Mouse (Mus musculus) urinary bladder, adult 2 months (tissue): ENCODE measurements around the gene Grin2d. TPM values are rescaled to one million over a fixed set of nuclear protein-coding genes. Genes with fewer than 3 reads are reported as not detected.
A peak's percentile ranks its signal among the peaks of the same experiment; 100 is the strongest.

ENCODE experiments used
- DNase-seq: peaks from one replicate; pipeline ENCODE4 v3.0.0; 2022; ENCODE audit warnings: low spot score
- polyA plus RNA-seq: library from polyadenylated mRNA; depleted of rRNA; stranded (reverse); fragments of >200 nt; gene quantifications from 2 replicates; pipeline ENCODE4 v1.2.3, GENCODE M21; 2012

Grin2d gene
- polyA plus RNA-seq, 1 experiment: 1.6 TPM

GRCm38 (mm10) chr7:45856950-45857901 lies 21.0 kb downstream of the Grin2d start:
- no peak for DNase-seq

- no peak for DNase-seq
Measured at GRCm38 (mm10) chr7:45853089-45853488, 25.1 kb downstream of the Grin2d start.

DNA sequence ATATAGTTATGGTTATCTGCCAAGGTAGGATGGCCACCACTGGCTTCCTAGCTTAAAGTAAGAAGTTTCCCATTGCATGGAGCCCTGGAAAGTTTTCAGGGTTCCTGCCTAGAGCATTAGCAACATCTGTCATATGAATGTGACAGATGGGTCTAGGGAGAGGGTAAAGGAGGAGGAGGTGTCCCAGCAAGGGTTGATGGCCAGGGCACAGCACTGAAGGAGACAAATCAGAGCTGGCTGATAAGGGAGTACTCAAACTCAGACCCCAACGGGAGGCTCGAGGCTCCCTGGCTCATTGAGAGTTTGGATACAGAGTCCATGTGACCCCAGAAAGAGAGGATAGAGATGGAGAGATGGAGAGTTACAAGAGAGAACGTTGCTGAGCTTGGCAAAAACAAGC lies 27.5 kb downstream of the Grin2d start:
- no peak for DNase-seq

DNA sequence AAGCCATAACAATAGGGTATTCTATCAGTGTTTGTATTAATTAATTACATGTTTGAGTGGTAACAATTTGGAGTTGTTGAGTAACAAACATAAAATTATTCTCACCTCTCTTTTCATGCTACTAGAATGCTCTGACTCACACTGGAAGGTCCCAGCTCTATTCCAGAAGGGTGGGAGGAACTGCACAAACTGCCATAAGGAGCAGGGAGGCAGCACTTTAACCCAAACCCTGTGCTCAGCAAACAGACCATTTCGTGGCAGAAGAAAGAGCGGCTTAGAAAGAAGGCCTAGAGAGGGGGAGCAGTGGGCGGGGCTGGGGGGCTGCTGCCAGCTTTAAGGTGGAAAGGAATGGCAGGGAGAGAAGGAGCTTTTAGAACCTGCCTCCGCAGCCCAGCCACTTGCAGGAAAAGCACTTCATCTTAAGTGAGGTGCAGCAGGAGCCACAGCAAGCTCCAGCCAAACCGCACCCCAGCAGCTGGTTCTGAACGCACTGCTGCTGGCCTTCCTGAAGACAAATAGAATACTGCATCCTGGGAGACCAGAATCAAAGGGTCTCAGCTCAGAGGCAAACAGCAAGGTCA lies 29.6 kb downstream of the Grin2d start:
- no peak for DNase-seq

DNA sequence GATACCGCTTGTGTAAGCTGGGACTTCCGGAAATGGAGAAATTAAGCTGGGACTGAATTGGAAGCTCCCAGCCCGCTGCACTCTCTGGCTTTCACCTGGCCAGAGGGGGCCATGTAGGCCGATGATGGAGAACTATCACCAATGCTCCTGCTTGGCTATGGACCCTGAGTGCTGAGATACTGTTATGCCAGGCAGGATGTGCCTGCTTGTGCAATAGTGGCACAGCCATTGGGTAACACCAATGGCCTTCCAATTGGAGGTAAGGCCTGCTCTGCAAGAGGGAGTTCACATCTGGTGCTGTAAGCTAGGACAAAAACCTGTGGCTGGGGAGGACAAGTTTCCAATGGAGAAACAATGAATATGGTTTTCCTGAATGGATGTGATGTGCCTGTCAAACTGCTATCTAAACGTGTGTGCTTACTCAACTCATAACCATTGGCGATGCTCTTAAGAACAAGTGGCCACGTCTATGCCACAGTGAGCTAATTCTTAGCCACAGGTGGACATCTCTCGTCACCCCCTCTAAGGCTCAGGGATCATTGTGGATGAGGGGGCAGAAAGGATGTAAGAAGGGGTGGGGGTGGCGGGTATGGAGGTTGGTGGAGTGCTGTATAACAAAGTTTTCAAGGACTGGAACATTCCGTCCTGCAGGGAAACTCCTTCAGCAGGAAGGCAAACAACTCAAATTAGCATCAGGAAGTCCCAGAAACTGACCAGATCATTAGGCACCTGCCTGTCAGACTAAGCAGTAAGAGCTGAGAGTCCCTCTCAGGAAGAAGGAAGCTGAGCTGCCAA lies 35.0 kb downstream of the Grin2d start:
- DNase-seq: no peak

- no peak for DNase-seq
Measured at GRCm38 (mm10) chr7:45833924-45834323, 44.3 kb downstream of the Grin2d start.

DNA sequence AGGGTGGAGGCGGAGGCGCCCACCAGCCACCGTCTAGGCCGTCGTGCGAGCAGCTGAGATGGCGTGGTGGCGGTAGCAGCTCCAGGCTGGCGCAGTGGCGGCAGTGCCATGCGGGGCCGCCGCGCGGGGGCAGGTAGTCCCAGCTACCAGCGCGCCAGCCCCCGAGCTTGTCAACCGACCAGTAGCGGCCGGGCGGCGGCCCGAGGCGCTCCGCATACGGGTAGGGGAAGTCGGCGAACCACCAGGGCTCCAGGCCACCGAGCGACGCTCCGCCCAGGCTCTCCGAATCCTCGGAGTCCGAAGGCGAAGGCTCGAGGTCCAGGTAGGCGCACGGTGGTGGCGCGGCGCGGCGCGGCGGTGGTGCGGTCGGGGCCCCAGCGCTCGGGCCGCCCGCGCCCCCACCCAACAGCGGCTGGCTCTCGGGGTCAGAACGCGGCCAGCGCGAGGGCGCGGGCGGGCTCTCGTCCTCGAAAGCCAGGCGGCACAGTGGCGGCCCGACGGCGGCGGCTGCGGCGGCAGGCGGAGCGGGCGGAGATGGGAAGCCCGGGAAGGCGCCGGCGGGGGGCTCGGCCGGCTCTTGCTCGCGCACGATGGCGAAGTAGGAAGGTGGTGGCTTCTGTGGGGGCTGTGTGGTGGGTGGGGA lies 44.9 kb downstream of the Grin2d start:
- no peak for DNase-seq

DNA sequence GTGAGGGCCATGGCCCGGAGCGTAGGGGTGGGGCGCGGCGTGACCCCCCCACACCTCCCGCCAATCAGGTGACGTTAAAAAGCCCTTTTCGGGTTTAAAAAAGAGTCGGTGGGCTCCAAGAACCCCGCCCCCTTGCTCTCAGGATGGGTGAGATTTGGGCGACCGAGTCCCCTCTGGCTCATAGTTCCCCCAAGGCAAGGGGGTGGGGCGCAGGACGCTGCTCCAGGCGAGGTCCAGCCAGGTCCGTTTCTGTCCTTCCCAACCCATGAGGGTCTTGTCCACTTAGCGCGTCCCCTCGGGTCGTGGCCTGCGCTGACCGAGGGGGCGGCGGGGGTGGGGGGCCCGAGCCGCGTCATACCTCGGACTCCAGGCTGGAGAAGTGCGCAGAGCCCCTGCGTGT lies 45.8 kb downstream of the Grin2d start:
- no peak for DNase-seq

GRCm38 (mm10) chr7:45831128-45831525 lies 47.1 kb downstream of the Grin2d start:
- no peak for DNase-seq

DNA sequence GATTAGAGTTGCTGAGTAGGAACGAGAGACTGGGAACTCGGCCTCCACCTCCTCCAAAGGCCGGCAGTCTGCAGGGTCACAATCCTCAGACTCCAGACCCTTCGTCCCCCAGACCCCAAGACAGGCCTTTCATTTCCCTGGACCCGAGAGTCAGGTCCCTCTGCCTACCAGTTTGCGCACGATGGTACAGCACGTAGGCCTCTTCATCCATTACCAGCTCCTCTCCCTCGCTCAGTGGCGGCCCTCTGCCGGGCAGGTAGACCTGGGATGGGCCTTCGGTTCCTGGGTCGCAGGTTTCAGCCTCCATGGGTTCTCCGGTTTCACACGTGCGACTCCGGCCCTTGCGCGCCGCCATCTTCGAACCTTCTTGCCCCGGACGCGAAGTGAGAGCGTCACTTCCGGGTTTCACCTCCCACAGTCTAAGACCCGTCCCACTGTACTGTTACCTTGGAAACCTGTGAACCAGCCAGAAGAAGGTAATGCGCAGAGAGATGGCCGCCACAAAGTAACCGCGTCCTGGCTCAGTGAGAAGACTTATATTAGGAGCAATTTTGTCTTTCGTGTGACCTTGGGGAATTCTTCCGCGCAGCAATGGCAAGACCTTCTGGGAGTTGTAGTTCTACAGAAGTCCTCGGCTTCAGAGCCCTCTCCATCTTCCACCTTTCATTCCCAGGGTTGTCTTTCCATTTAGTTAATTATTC lies 47.6 kb downstream of the Grin2d start, which contains the start of gene Grwd1:
TSS of gene Grwd1 (minus strand) at position 518 of the 701 bp plus-strand sequence.
- peak; percentile 67 for DNase-seq

DNA sequence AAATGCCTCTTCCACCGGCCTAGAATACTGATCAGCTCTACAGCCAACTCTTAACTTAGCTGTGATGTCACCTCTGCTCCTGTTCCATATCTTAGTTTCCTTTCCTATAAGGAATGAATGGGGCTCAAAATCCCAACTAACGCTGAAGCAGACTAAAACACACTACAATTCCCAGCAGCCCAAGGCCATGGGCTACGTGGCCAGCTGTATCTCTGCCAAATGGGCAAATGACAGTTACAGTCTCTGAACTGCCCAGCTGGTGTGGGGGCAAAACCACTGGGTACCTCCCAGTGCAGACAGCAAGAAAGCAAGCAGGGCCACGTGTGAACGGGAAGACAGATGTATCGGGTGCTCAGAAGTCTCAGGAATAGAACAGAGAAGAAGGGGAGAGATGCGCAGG lies 51.5 kb downstream of the Grin2d start:
- DNase-seq: no peak

GRCm38 (mm10) chr7:45824598-45824997 lies 53.6 kb downstream of the Grin2d start, which contains the start of gene Kcnj14:
Gene Kcnj14, minus strand, starts transcription at chr7:45824782.
- DNase-seq: no peak

GRCm38 (mm10) chr7:45820913-45821312 lies 57.3 kb downstream of the Grin2d start:
- no peak for DNase-seq

DNA sequence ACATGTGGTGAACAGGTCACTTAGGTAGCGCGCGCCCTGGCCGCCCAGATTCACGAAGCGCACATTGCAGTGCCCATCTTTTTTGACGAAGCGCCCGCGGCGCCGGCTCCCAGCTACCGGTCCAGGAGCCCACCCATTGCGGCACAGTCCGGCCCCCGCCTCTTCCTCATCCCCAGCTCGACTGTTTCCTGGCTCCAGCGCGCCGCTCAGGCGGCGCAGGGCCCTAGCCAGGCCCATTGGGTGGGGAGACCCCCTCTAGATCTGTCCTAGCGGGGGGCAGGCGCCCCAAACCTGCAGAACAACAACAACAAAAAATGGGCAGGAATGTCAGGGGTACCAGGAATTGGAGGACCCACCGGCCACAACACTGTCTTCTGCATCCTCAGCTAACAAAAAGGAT lies 58.3 kb downstream of the Grin2d start:
- DNase-seq: no peak

DNA sequence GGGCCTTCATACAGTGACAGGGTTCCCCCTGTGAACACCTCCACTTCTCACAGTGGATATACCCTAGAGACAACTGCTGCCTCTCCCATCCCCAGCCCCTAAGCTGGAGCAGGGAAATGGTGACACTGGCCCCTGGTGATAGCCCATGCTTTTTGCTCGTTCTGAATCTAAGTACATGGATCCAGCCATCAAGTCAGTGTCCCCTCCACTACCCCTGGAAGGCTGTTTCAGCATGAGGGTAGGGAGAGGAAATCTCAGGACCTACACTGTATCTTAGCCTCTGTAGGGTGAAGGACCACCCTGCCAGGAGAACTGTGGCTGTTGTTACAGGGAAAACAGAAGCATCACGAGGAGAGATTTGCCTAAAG lies 62.2 kb downstream of the Grin2d start:
- DNase-seq: no peak

DNA sequence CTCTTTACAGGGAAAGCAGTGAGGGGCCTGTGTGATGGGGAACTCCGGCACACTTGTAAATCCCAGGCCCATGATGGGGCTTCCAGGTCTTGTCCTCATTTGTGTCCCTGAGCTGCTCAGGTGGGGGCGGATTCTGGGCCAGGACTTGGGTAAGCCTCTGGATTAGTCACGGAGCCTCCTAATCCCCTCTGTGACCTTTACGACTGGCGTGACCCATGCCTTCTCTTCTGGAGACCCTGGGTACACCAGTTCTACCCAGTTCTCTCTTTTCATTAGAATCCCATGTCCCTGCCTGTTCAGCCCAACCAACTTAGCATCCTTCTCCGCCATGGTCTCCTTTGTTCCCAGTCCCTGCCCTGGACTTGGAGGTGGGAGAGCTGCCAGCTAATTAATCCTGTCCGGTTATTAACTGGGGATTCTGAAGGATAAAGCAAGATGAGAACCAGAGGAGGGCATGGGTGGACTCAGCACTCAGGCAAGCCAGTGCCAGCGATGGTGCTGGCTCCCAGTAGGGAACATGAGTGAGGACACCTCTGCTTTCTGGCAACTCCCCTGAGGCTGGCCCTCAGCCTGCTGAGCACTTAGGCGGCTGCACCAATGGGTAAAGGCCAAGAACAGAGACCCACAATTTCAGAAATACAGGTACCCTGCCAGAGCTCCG lies 62.7 kb downstream of the Grin2d start:
- no peak for DNase-seq

GRCm38 (mm10) chr7:45814841-45815240 lies 63.3 kb downstream of the Grin2d start:
- DNase-seq: no peak

DNA sequence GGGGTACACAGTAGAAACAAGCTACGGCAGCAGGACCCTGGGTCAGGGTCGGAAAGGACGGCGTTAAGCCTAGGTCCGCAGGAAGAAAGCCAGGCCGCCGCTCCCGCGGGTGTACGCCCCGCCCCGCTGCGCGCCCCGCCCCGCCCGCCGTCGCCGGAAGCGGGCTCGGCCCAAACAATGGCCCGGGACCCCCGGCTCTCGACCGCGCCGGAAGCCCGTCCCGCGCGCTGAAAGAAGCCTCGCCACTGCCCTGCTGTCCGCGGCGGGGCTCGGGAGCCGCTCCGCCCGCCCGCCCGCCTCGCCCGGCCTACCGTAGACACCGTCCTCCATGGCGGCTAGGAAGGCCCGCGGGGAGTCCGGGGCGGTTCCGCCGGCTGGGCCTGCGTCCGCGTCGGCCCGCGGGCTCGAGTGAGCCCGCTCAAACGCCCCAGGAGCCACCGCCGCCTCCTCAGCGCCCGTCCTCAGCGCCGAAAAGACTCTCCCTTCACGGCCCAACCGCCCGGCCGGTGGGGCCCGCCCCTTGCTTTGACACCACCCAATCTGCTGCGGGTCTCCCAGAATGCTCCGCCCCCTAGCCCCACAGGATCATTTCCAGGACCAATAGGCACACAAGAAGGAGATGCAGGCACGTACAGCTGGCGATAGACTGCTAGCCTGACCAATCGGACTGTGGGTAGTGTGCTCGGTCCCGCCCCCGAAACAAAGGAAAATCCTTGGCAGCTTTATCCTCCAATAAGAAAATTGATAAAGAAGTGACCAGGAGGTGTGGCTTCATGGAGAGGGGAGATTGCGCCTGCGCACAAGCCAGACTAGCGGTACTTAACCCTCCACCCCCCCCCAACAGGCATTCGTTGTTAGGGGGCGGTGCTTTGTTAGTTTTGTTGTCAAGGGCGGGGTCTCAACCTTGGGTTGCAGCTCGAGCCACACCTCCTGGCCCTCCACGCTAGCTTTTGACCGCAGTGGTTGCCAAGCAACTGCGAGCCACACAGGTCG lies 64.1 kb downstream of the Grin2d start, which contains the start of gene Cyth2:
TSS of gene Cyth2 (minus strand) at position 795 of the 993 bp plus-strand sequence.
- DNase-seq: peak; percentile 89

DNA sequence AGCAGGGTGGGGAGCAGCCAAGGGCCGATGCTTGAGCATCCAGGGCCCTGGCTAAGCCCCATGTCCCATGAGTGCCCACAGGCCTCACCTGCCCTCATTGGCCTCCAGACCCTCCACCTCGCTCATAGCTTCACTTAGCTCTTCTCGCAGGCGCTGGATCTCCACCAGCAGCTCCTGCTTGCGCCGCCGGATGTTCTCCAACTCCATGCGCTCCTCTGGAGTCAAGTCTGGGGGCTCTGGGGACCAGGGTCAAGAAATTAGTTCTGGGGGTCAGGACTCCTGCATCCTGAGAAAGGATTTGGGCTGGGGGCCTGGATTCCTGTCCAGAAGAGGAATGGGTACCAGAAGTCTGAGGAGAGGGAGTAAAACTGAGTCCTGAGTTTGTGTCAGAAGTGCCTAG lies 65.3 kb downstream of the Grin2d start:
- DNase-seq: no peak
